Mouse (Mus musculus) spleen, adult 2 months (tissue): Measurements from ENCODE around the gene Grip1.

Source experiments
- CTCF ChIP-seq: fragments of 200-500 bp; IDR thresholded peaks from 2 replicates; pipeline ENCODE4 v1.5.1; 2011; ENCODE audit warnings: mild to moderate bottlenecking, inconsistent platforms; ENCODE audit not compliant: insufficient read depth, insufficient read length, insufficient replicate concordance; ENCODE audit errors: extremely low read depth
- POLR2A ChIP-seq: fragments of 200-500 bp; IDR thresholded peaks from 2 replicates; pipeline ENCODE4 v1.6.1; 2011; ENCODE audit warnings: low read depth, low read length, inconsistent platforms

DNA sequence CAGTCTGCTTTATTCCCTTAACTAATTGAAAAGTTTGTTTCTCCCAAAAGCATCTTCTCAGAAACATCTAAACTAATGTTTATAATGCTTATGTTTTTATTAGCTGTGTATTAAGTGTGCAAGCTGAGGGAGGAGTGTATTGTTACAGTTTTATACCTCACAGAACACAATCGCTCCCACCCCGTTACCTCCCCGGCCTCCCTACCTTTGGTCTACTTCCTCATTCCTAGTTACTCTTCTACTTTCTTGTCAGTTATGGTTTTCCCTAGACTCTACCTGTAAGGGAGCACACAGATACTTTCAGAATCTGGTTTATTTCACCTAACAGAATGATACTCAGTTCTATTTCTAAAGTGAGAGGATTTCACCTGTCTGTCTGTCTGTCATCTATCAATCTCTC, 5.7 kb upstream of the Grip1 start:
- TF ChIP-seq CTCF, result no peak
- no peak for TF ChIP-seq POLR2A
